Mouse (Mus musculus) intestine, postnatal 0 days (tissue): ENCODE data around the gene Map4k4. TPM values are rescaled to one million over a fixed set of nuclear protein-coding genes. Genes with fewer than 3 reads are reported as not detected.

Experiments used
- ATAC-seq: fragments of 200-750 bp; cut with Nextera tagmentation; 2 replicates; pipeline ENCODE4 v1.8.0; 2017; ENCODE audit warnings: mild to moderate bottlenecking, moderate TSS enrichment, moderate library complexity
- H3K27ac ChIP-seq: fragments of 300-500 bp; sonication (generic); 2 replicates; pipeline ENCODE4 v1.5.1; 2014; ENCODE audit warnings: mild to moderate bottlenecking, low read depth, low read length, moderate library complexity
- H3K27me3 ChIP-seq: fragments of 300-500 bp; sonication (generic); replicated peaks from 2 replicates; pipeline ENCODE4 v1.6.1; 2014; ENCODE audit warnings: low read length, mixed read lengths; ENCODE audit not compliant: control insufficient read depth, insufficient read depth
- H3K36me3 ChIP-seq: fragments of 300-500 bp; sonication (generic); 2 replicates; pipeline ENCODE4 v1.6.1; 2014; ENCODE audit warnings: mild to moderate bottlenecking, moderate library complexity; ENCODE audit not compliant: control insufficient read depth, insufficient read depth
- H3K4me1 ChIP-seq: fragments of 300-500 bp; sonication (generic); replicated peaks from 2 replicates; pipeline ENCODE4 v1.6.1; 2014; ENCODE audit warnings: antibody characterized with exemption, low read length, mixed read lengths; ENCODE audit not compliant: control insufficient read depth, insufficient read depth
- H3K4me2 ChIP-seq: fragments of 300-500 bp; sonication (generic); replicated peaks from 2 replicates; pipeline ENCODE4 v1.6.1; 2014; ENCODE audit warnings: low read depth, mild to moderate bottlenecking, moderate library complexity
- H3K4me3 ChIP-seq: fragments of 300-500 bp; sonication (generic); 2 replicates; pipeline ENCODE4 v1.5.1; 2014; ENCODE audit warnings: low read depth, low read length
- H3K9ac ChIP-seq: fragments of 300-500 bp; sonication (generic); 2 replicates; pipeline ENCODE4 v1.6.1; 2014; ENCODE audit warnings: mild to moderate bottlenecking, low read depth, low read length
- H3K9me3 ChIP-seq: fragments of 300-500 bp; sonication (generic); 2 replicates; pipeline ENCODE4 v1.6.1; 2016; ENCODE audit warnings: mixed run types; ENCODE audit not compliant: control insufficient read depth
- CTCF ChIP-seq: sonication (generic); IDR thresholded peaks from 2 replicates; pipeline ENCODE4 v1.5.1; 2016; ENCODE audit warnings: low read depth, mild to moderate bottlenecking, control low read depth, antibody characterized with exemption, moderate library complexity
- WGBS: fragments of 180-500 bp; shearing (Covaris S2); extraction: QIAGEN DNeasy Blood & Tissue Kit; methylation state at CpG from one replicate; pipeline ENCODE4 v1.1.7; 2014; 5-methylcytosine and 5-hydroxymethylcytosine counted together
- polyA plus RNA-seq: library from polyadenylated mRNA; unstranded; fragments of >200 nt; fragmentation: Nextera tagmentation; extraction: Ambion mirVana; gene quantifications from 2 replicates; pipeline ENCODE4 v1.2.1, GENCODE M21; 2015

The Map4k4 gene
- polyA plus RNA-seq, 1 experiment from 2014 or later: 6.8 TPM

DNA sequence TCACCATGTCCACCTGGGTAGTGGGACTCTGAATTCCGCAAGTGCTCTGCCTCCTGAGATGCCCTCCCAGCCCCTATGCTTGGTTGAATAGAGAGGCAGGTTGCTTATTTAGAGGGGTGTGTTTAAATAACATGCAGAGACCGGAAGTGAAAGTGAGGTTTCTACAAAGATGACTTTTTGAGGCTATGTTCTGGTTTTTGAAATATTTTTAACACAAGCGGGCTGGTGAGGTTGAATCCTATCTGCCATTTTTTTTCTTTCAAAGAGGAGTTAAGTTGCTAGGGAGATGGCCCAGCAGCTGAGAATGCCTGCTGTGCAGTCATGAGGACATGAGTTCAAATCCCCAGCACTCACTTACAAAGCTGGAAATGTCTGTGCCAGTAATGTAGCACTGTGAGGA, 4.0 kb downstream of the Map4k4 start:
- Histone ChIP-seq H3K27ac (no peak overlapping the region), H3K4me2 (no peak overlapping the region), H3K9ac (no peak overlapping the region), H3K36me3 (0 out of 2 replicates have a peak, but pooled peaks cover 6% of the 10 kb centered on the region), H3K4me1 (no peaks in the 10 kb centered on the region), H3K27me3 (no peaks in the 10 kb centered on the region), H3K9me3 (no peaks in the 10 kb centered on the region), H3K4me3 (no peak overlapping the region)
- no peak for ATAC-seq
- 81% methylated on average over 3 of the region's 3 CpGs for WGBS
- TF ChIP-seq CTCF: no peak

DNA sequence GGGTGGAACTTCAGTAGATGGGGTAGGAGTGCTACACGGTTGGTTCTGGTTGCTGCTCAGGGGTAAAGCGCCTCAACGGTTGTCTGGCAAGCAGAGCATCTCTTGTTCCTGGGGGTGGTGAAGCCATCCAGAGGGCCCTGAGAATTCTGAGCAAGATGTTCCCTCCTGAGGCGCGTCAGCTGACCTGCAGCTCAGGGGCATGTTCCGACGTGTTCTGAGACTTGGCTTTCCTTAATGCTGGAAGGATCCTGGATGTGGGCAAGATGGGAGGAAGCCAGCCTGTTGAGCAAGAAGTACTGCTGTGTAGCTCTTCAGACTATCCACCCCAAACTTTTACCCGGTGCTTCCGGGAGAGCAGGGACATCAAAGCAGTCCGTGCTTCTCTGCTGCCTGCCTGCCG, 6.2 kb downstream of the Map4k4 start:
- H3K36me3 ChIP-seq: peaks cover 14% of the 10 kb centered on the region; the same call in 1 of the 2 replicates
- no peaks in the 10 kb centered on the region for H3K9me3 ChIP-seq
- no peak overlapping the region for H3K9ac ChIP-seq
- no peaks in the 10 kb centered on the region for H3K27me3 ChIP-seq
- H3K4me2 ChIP-seq: no peak overlapping the region
- no peak for ATAC-seq
- 50% methylated on average over 11 of the region's 11 CpGs for WGBS
- no peak overlapping the region for H3K4me3 ChIP-seq
- TF ChIP-seq CTCF: no peak
- H3K27ac ChIP-seq: no peak overlapping the region
- 0 out of 2 replicates have a peak, but pooled peaks cover under 1% of the 10 kb centered on the region for H3K4me1 ChIP-seq

DNA sequence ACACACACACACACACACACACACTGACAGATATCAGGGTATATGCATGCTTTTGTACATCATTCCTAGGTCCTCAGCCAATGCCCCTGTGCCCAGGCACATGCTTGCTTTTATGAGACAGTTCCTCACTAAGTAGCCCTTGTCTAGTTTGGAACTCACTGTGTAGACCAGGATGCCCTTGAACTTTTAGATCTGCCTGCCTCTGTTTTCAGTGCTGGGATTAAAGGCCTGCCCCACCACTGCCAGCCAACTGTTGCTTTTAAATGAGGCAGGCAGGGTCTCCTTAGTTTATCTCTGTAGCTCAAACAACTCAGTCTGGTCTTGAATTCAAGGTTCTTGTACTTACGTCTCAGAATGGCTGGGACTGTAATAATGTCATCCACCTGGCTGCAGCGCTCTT, 8.3 kb downstream of the Map4k4 start:
- Histone ChIP-seq H3K27me3 (no peaks in the 10 kb centered on the region), H3K4me3 (no peak overlapping the region), H3K4me2 (no peak overlapping the region), H3K9ac (no peak overlapping the region), H3K4me1 (0 out of 2 replicates have a peak, but pooled peaks cover 5% of the 10 kb centered on the region), H3K36me3 (peaks cover 19% of the 10 kb centered on the region; the same call in 1 of the 2 replicates), H3K27ac (no peak overlapping the region), H3K9me3 (no peaks in the 10 kb centered on the region)
- no peak for ATAC-seq
- no peak for TF ChIP-seq CTCF
- 98% methylated on average over 2 of the region's 2 CpGs for WGBS

DNA sequence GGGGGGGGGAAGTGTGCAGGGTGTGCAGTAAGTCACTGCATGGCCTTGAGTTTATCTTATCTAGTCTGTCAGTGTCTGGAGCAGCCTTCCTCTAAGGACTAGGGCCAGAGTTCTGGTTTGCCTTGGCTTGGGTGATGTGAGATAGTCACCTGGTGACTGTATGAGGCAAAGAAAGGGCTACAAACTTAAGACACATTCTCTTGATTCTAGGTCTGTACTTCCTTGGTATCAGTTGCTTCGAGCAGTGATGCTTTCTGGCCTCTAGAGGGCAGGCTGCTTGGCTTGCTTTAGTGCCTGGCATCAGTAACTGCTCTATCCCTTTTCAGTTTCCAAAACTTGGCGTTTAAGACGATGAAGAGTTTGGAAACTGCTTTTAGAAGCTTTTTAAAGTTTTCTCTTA, 10.7 kb downstream of the Map4k4 start:
- no peaks in the 10 kb centered on the region for H3K9me3 ChIP-seq
- 0 out of 2 replicates have a peak, but pooled peaks have one; percentile 25 for ATAC-seq
- H3K4me2 ChIP-seq: no peak overlapping the region
- TF ChIP-seq CTCF: peak; percentile 89
- no peak overlapping the region for H3K9ac ChIP-seq
- H3K4me1 ChIP-seq: 0 out of 2 replicates have a peak, but pooled peaks cover 5% of the 10 kb centered on the region
- no peak overlapping the region for H3K4me3 ChIP-seq
- H3K27me3 ChIP-seq: no peaks in the 10 kb centered on the region
- peaks cover 12% of the 10 kb centered on the region; the same call in 1 of the 2 replicates for H3K36me3 ChIP-seq
- no peak overlapping the region for H3K27ac ChIP-seq
- WGBS: 47% methylated on average over 3 of the region's 3 CpGs

GRCm38 (mm10) chr1:39913256-39913655, 12.5 kb downstream of the Map4k4 start:
- H3K27me3 ChIP-seq: no peaks in the 10 kb centered on the region
- 49% methylated on average over 4 of the region's 4 CpGs for WGBS

GRCm38 (mm10) chr1:39916144-39916543, 15.4 kb downstream of the Map4k4 start:
- TF ChIP-seq CTCF: no peak
- Histone ChIP-seq H3K4me1 (0 out of 2 replicates have a peak, but pooled peaks cover 5% of the 10 kb centered on the region), H3K27ac (no peak overlapping the region), H3K9me3 (no peaks in the 10 kb centered on the region), H3K27me3 (no peaks in the 10 kb centered on the region), H3K4me3 (no peak overlapping the region), H3K9ac (no peak overlapping the region), H3K36me3 (peaks cover 6% of the 10 kb centered on the region; the same call in 1 of the 2 replicates), H3K4me2 (no peak overlapping the region)
- ATAC-seq: no peak
- 89% methylated on average over 4 of the region's 4 CpGs for WGBS

More at GRCm38 (mm10) chr1:39913256-39913655, 12.5 kb downstream of the Map4k4 start:
- no peak overlapping the region for H3K9ac ChIP-seq
- H3K4me3 ChIP-seq: no peak overlapping the region
- H3K36me3 ChIP-seq: peaks cover 12% of the 10 kb centered on the region; the same call in 1 of the 2 replicates
- no peak for ATAC-seq
- no peak overlapping the region for H3K4me2 ChIP-seq
- no peak for TF ChIP-seq CTCF
- H3K4me1 ChIP-seq: 0 out of 2 replicates have a peak, but pooled peaks cover 5% of the 10 kb centered on the region
- no peaks in the 10 kb centered on the region for H3K9me3 ChIP-seq
- H3K27ac ChIP-seq: peak overlapping the region; percentile 46; the same call in 1 of the 2 replicates
